Mouse (Mus musculus) midbrain, embryonic 14.5 days (tissue): Measurements from ENCODE around the gene Pxmp4. TPM values are rescaled to one million over a fixed set of nuclear protein-coding genes. Genes with fewer than 3 reads are reported as not detected.

Source experiments
- ATAC-seq: fragments of 200-750 bp; cut with Nextera tagmentation; 2 replicates; pipeline ENCODE4 v1.8.0; 2017; ENCODE audit warnings: moderate number of reproducible peaks, moderate library complexity; ENCODE audit not compliant: low FRiP score, low TSS enrichment
- DNase-seq: peaks from one replicate; pipeline ENCODE4 v3.0.0-alpha.2; 2015
- H3K27ac ChIP-seq: fragments of 300-500 bp; sonication (generic); replicated peaks from 2 replicates; pipeline ENCODE4 v1.5.1; 2014; ENCODE audit warnings: mild to moderate bottlenecking, low read depth, low read length, moderate library complexity
- H3K27me3 ChIP-seq: fragments of 300-500 bp; sonication (generic); 2 replicates; pipeline ENCODE4 v1.6.1; 2014; ENCODE audit warnings: low read length, control low read depth, mixed read lengths; ENCODE audit not compliant: control insufficient read depth, insufficient read depth
- H3K36me3 ChIP-seq: fragments of 300-500 bp; sonication (generic); 2 replicates; pipeline ENCODE4 v1.6.1; 2014; ENCODE audit warnings: low read length, control low read depth; ENCODE audit not compliant: control insufficient read depth, insufficient read depth
- H3K4me1 ChIP-seq: fragments of 300-500 bp; sonication (generic); 2 replicates; pipeline ENCODE4 v1.6.1; 2014; ENCODE audit warnings: mild to moderate bottlenecking, antibody characterized with exemption, low read length, control low read depth; ENCODE audit not compliant: control insufficient read depth, insufficient read depth
- H3K4me2 ChIP-seq: fragments of 300-500 bp; sonication (generic); 2 replicates; pipeline ENCODE4 v1.6.1; 2014; ENCODE audit warnings: mild to moderate bottlenecking, low read length, moderate library complexity
- H3K4me3 ChIP-seq: fragments of 300-500 bp; sonication (generic); replicated peaks from 2 replicates; pipeline ENCODE4 v1.5.1; 2014; ENCODE audit warnings: low read depth, low read length
- H3K9ac ChIP-seq: fragments of 300-500 bp; sonication (generic); replicated peaks from 2 replicates; pipeline ENCODE4 v1.6.1; 2014; ENCODE audit warnings: mild to moderate bottlenecking, low read length, moderate library complexity
- H3K9me3 ChIP-seq: fragments of 300-500 bp; sonication (generic); 2 replicates; pipeline ENCODE4 v1.6.1; 2016; ENCODE audit warnings: low read length, control low read depth, mixed read lengths; ENCODE audit not compliant: control insufficient read depth
- WGBS: fragments of 180-500 bp; shearing (Covaris S2); extraction: QIAGEN DNeasy Blood & Tissue Kit; methylation state at CpG from one replicate; pipeline ENCODE4 v1.1.7; 2014; 5-methylcytosine and 5-hydroxymethylcytosine counted together
- polyA plus RNA-seq: library from polyadenylated mRNA; unstranded; fragments of >200 nt; fragmentation: Nextera tagmentation; extraction: Ambion mirVana; gene quantifications from 2 replicates; pipeline ENCODE4 v1.2.1, GENCODE M21; 2014

The Pxmp4 gene
- polyA plus RNA-seq, 1 experiment from 2014 or later, result 14.2 TPM

- H3K27ac ChIP-seq, result peak overlapping the region; percentile 26; the same call in 1 of the 2 replicates
- DNase-seq, result peak; percentile 56
- H3K4me2 ChIP-seq, result no peak overlapping the region
- H3K4me1 ChIP-seq, result peaks cover 8% of the 10 kb centered on the region; the same call in 1 of the 2 replicates
- H3K9ac ChIP-seq, result no peak overlapping the region
- H3K27me3 ChIP-seq, result no peaks in the 10 kb centered on the region
- H3K36me3 ChIP-seq, result peaks cover 6% of the 10 kb centered on the region; the same call in 1 of the 2 replicates
- 61% methylated on average over 15 of the region's 15 CpGs for WGBS
- no peaks in the 10 kb centered on the region for H3K9me3 ChIP-seq
- H3K4me3 ChIP-seq, result no peak overlapping the region
- ATAC-seq, result peak; percentile 83
Measured at GRCm38 (mm10) chr2:154583906-154584872, 19.3 kb downstream of the Pxmp4 start.

DNA sequence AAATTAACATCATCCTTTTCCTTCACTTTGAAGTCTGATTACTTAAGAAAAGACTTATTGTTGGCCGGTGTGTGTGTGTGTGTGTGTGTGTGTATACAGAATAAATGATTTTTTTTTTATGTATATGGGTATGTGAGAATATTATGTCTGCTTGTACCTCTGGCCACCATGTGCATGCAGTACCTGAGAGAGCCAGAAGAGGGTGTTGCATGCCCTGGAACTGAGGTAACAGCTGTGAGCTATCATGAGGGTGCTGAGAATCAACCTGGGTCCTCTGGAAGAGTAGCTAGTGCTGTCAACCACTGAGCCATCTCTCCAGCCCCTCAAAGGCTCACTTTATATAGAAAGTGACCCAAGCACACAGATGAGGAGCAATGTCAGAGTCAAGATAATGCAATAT is 22.1 kb downstream of the Pxmp4 start:
- no peak overlapping the region for H3K4me3 ChIP-seq
- no peak overlapping the region for H3K9ac ChIP-seq
- no peaks in the 10 kb centered on the region for H3K36me3 ChIP-seq
- H3K27ac ChIP-seq, result no peak overlapping the region
- no peak overlapping the region for H3K4me2 ChIP-seq
- peaks cover 20% of the 10 kb centered on the region for H3K4me1 ChIP-seq
- ATAC-seq (no peak), DNase-seq (no peak)
- H3K9me3 ChIP-seq, result no peaks in the 10 kb centered on the region
- WGBS, result 93% methylated on average over 1 of the region's 1 CpGs
- no peaks in the 10 kb centered on the region for H3K27me3 ChIP-seq

- WGBS, result 77% methylated on average over 8 of the region's 8 CpGs
- ATAC-seq (no peak), DNase-seq (no peak)
- no peak overlapping the region for H3K4me2 ChIP-seq
- H3K9me3 ChIP-seq, result no peaks in the 10 kb centered on the region
- H3K9ac ChIP-seq, result no peak overlapping the region
- H3K27ac ChIP-seq, result no peak overlapping the region
- H3K4me1 ChIP-seq, result peaks cover 20% of the 10 kb centered on the region
- no peaks in the 10 kb centered on the region for H3K36me3 ChIP-seq
- H3K4me3 ChIP-seq, result no peak overlapping the region
- H3K27me3 ChIP-seq, result no peaks in the 10 kb centered on the region
Measured at GRCm38 (mm10) chr2:154580586-154580985, 22.9 kb downstream of the Pxmp4 start.

DNA sequence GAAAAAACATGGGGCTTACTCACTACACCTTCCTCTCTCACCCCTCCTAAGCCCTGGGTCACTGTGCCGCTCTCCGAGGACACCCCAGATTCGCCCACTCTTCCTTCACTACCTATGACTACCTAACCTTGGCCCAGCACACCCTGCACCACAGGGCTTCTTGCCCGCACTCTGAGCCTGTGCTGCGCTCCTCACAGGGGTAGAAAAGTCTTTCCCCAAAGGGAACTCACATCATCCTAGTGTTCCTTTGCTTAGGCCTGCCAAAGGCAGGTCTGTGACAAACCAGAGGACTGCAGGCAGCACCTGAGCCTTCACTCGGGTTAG is 25.8 kb downstream of the Pxmp4 start:
- DNase-seq, result no peak
- WGBS, result 38% methylated on average over 6 of the region's 6 CpGs
- Histone ChIP-seq H3K9me3 (no peaks in the 10 kb centered on the region), H3K4me3 (no peak overlapping the region), H3K27me3 (no peaks in the 10 kb centered on the region), H3K27ac (peak overlapping the region; percentile 68), H3K4me1 (peaks cover 12% of the 10 kb centered on the region), H3K4me2 (no peak overlapping the region), H3K9ac (no peak overlapping the region), H3K36me3 (no peaks in the 10 kb centered on the region)
- peak; percentile 58 for ATAC-seq

DNA sequence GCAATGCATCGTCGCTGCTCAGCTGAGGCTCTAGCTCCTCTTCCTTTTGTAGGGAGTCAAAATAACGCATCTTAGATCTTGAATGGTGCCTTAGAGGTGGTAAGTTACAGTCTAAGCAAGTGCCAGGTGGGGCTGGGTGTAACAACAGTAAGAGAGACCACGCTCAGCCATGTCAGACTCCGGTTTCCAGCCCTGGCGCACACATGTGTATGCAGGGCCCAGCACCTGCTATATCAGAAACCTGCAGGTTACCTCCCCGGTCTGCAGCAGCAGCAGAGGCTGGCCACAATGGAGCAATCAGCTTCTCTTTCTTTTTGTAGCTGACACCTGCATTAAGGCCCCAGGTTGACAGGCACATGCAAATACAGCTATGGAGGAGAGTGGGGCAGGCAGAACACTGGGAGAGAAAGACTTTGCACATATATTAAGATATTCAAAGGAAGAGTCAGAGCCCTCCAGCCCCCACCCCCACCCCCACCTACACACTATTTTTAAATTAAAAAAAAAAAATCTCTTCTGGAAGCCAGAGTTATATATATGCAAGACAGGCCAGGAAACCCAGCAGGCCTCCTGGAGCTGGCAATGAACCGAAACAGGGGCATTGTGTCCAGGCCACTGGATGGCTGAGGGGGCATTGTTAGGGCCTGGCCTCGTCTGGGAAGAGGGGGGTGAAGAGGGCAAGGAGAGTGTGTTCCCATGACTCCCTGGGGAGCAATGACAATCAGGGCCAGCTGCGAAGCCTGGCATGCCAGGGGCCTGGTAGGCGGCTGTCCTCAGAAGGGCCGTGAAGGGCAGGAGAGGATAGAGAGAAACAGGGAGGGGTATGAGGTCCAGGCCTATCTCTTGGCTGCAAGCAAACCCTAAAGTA is 26.4 kb downstream of the Pxmp4 start:
- Histone ChIP-seq H3K4me2 (no peak overlapping the region), H3K9ac (no peak overlapping the region; the same call in 1 of the 2 replicates), H3K4me3 (no peak overlapping the region), H3K27me3 (no peaks in the 10 kb centered on the region), H3K27ac (peak overlapping the region; percentile 73), H3K9me3 (no peaks in the 10 kb centered on the region), H3K36me3 (no peaks in the 10 kb centered on the region), H3K4me1 (peaks cover 12% of the 10 kb centered on the region)
- ATAC-seq, result peak; percentile 82
- peak; percentile 71 for DNase-seq
- WGBS, result 12% methylated on average over 12 of the region's 12 CpGs

DNA sequence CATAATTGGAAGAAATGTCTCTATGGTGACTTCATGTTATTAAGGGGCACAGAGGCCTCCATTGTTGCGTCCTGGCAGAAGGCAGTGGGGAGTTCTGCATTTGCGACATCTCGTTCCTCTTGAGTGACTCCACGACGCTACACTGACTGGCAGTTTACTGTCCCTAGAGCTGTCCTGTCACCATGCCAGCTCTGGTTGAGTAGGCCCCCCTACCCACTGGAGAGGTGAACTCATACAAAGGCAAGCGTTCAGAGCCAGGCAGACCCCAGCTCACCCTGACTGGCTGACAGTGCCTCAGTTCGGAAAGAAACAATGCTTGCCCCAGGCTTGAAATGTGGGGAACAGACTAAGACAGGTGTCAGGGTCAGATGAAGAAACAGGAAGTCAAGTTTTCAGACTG is 29.2 kb downstream of the Pxmp4 start:
- 33% methylated on average over 7 of the region's 7 CpGs for WGBS
- Histone ChIP-seq H3K9me3 (no peaks in the 10 kb centered on the region), H3K27ac (0 out of 2 replicates have a peak overlapping the region, but pooled peaks have one; percentile 5), H3K27me3 (no peaks in the 10 kb centered on the region), H3K4me2 (no peak overlapping the region), H3K4me1 (peaks cover 12% of the 10 kb centered on the region), H3K36me3 (no peaks in the 10 kb centered on the region), H3K9ac (no peak overlapping the region), H3K4me3 (no peak overlapping the region)
- ATAC-seq (no peak), DNase-seq (no peak)

GRCm38 (mm10) chr2:154572996-154573395 is 30.5 kb downstream of the Pxmp4 start:
- ATAC-seq, result no peak
- DNase-seq, result no peak
- H3K4me3 ChIP-seq, result no peak overlapping the region
- H3K27me3 ChIP-seq, result no peaks in the 10 kb centered on the region
- H3K4me2 ChIP-seq, result no peak overlapping the region
- H3K4me1 ChIP-seq, result peaks cover 14% of the 10 kb centered on the region
- 74% methylated on average over 3 of the region's 3 CpGs for WGBS
- no peaks in the 10 kb centered on the region for H3K9me3 ChIP-seq
- no peak overlapping the region for H3K9ac ChIP-seq
- no peaks in the 10 kb centered on the region for H3K36me3 ChIP-seq
- no peak overlapping the region for H3K27ac ChIP-seq

- H3K9ac ChIP-seq, result no peak overlapping the region
- H3K36me3 ChIP-seq, result no peaks in the 10 kb centered on the region
- DNase-seq, result no peak
- H3K27ac ChIP-seq, result no peak overlapping the region
- no peak overlapping the region for H3K4me3 ChIP-seq
- 80% methylated on average over 8 of the region's 8 CpGs for WGBS
- no peak overlapping the region for H3K4me2 ChIP-seq
- H3K4me1 ChIP-seq, result peaks cover 6% of the 10 kb centered on the region
- H3K27me3 ChIP-seq, result no peaks in the 10 kb centered on the region
- no peaks in the 10 kb centered on the region for H3K9me3 ChIP-seq
- ATAC-seq, result no peak
Measured at GRCm38 (mm10) chr2:154571976-154572375, 31.5 kb downstream of the Pxmp4 start.
